Mouse (Mus musculus) testis, adult 2 months (tissue): ENCODE measurements around the gene Cpm. TPM values are rescaled to one million over a fixed set of nuclear protein-coding genes. Genes with fewer than 3 reads are reported as not detected.
"Not testable (repeated sequence)": the region's sequence is repeated elsewhere in the genome, so short reads cannot be mapped to it uniquely, and the experiment has no call there.

Source experiments
- H3K27ac ChIP-seq: fragments of 200-500 bp; 2 replicates; pipeline ENCODE4 v1.5.1; 2012; ENCODE audit warnings: low read depth, low read length; ENCODE audit not compliant: control insufficient read depth, insufficient read depth
- H3K27me3 ChIP-seq: fragments of 200-500 bp; 2 replicates; pipeline ENCODE4 v1.6.1; 2012; ENCODE audit warnings: mild to moderate bottlenecking, low read length, moderate library complexity; ENCODE audit not compliant: control insufficient read depth, insufficient read depth
- H3K36me3 ChIP-seq: fragments of 200-500 bp; 2 replicates; pipeline ENCODE4 v1.6.1; 2012; ENCODE audit warnings: mild to moderate bottlenecking, low read length; ENCODE audit not compliant: control insufficient read depth, insufficient read depth
- H3K4me1 ChIP-seq: fragments of 200-500 bp; 2 replicates; pipeline ENCODE4 v1.6.1; 2012; ENCODE audit warnings: low read length; ENCODE audit not compliant: control insufficient read depth, insufficient read depth
- H3K4me3 ChIP-seq: fragments of 200-500 bp; 2 replicates; pipeline ENCODE4 v1.5.1; 2012; ENCODE audit warnings: low read depth, mild to moderate bottlenecking, low read length, moderate library complexity, mixed read lengths; ENCODE audit not compliant: control insufficient read depth
- CTCF ChIP-seq: fragments of 200-500 bp; IDR thresholded peaks from 2 replicates; pipeline ENCODE4 v1.5.1; 2012; ENCODE audit warnings: low read depth, mild to moderate bottlenecking, inconsistent platforms, low read length, moderate library complexity; ENCODE audit not compliant: control insufficient read depth, insufficient read depth, insufficient replicate concordance
- POLR2A ChIP-seq: fragments of 200-500 bp; IDR thresholded peaks from 2 replicates; pipeline ENCODE4 v1.6.1; 2012; ENCODE audit warnings: low read depth, mild to moderate bottlenecking, inconsistent platforms, low read length, moderate library complexity; ENCODE audit not compliant: control insufficient read depth
- polyA plus RNA-seq: library from polyadenylated mRNA; depleted of rRNA; stranded (reverse); fragments of >200 nt; gene quantifications from 2 replicates; pipeline ENCODE4 v1.2.3, GENCODE M21; 2012

Gene Cpm
- polyA plus RNA-seq, 1 experiment = 0.77 TPM

GRCm38 (mm10) chr10:117614387-117614786, 14.9 kb upstream of the Cpm start:
- no peaks in the 10 kb centered on the region for H3K4me1 ChIP-seq
- no peak for TF ChIP-seq POLR2A
- no peak for TF ChIP-seq CTCF
- peak overlapping the region; percentile 30 for H3K4me3 ChIP-seq
- H3K27ac ChIP-seq = no peak overlapping the region
- H3K27me3 ChIP-seq = no peaks in the 10 kb centered on the region
- H3K36me3 ChIP-seq = no peaks in the 10 kb centered on the region

- TF ChIP-seq CTCF (no peak), POLR2A (no peak)
- Histone ChIP-seq H3K4me1 (no peaks in the 10 kb centered on the region), H3K27me3 (no peaks in the 10 kb centered on the region), H3K27ac (no peak overlapping the region), H3K36me3 (no peaks in the 10 kb centered on the region), H3K4me3 (peak overlapping the region; percentile 7; the same call in 1 of the 2 replicates)
Measured at GRCm38 (mm10) chr10:117615239-117615638, 14.1 kb upstream of the Cpm start.

- no peak overlapping the region for H3K27ac ChIP-seq
- no peaks in the 10 kb centered on the region for H3K36me3 ChIP-seq
- TF ChIP-seq POLR2A (no peak), CTCF (no peak)
- H3K4me1 ChIP-seq = no peaks in the 10 kb centered on the region
- no peaks in the 10 kb centered on the region for H3K27me3 ChIP-seq
- H3K4me3 ChIP-seq = no peak overlapping the region
Measured at GRCm38 (mm10) chr10:117615746-117616145, 13.6 kb upstream of the Cpm start.

- Histone ChIP-seq H3K36me3 (no peaks in the 10 kb centered on the region), H3K4me1 (no peaks in the 10 kb centered on the region), H3K4me3 (no peak overlapping the region), H3K27me3 (no peaks in the 10 kb centered on the region), H3K27ac (no peak overlapping the region)
- no peak for TF ChIP-seq POLR2A
- TF ChIP-seq CTCF = no peak
Measured at GRCm38 (mm10) chr10:117616191-117616680, 13.1 kb upstream of the Cpm start.

DNA sequence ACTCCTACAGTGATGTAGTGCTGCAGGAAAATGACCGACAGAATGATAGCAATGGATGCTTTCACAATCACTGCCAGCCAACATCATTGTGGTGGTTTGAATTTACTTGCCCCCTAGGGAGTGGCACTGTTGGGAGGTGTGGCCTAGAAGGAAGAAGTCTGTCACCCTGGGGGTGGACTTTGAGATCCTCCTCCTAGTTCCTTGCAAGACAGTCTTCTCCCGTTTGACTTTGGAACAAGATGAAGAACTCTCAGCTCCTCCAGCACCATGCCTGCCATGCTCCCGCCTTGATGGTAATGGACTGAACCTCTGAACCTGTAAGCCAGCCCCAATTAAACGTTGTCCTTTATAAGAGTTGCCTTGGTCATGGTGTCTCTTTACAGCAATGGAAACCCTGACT, 12.5 kb upstream of the Cpm start:
- H3K27ac ChIP-seq, H3K4me3 ChIP-seq, H3K4me1 ChIP-seq, H3K36me3 ChIP-seq, H3K27me3 ChIP-seq: not testable (repeated sequence)

- no peaks in the 10 kb centered on the region for H3K27me3 ChIP-seq
- H3K36me3 ChIP-seq = no peaks in the 10 kb centered on the region
Measured at GRCm38 (mm10) chr10:117617568-117618345, 11.5 kb upstream of the Cpm start.

DNA sequence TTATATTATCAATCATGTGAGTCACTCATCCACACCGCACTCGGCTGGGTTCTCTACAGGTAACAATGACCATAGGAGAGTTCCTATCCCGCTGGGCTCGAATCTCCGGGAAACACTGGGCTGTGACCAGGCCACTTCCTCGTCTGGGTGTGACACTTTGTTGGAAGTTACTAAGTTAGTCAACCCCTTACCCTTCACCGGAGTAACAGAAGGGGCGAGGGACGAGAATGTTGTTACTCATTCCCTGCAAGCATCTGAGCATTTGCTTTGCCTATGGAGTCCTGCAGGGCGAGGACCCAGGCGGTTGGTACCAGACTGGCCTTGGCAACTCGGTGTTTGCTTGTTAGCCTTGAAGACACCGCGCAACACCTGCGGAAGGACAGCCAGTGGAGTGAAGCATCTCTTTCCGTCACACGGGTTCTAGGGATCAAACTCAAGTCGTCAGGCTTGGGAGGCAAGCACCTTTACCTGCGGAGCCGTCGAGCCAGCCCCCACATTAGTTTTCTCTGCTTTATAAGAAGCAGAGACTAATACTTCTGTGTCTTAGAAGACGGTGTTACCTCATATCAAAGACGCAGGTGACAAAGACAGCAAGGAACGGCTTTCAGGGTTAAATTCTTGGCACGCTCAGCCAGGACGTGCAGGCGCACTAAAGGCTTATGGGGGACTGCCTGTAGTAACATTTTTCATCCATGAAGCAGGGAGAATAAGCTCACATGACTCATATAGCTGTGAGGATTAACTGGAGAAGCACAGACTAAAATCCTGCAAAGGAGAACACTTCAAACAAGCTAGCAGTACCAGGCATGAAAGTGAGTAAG, 10.0 kb upstream of the Cpm start:
- H3K4me3 ChIP-seq = no peak overlapping the region
- no peaks in the 10 kb centered on the region for H3K36me3 ChIP-seq
- H3K27me3 ChIP-seq = no peaks in the 10 kb centered on the region
- H3K4me1 ChIP-seq = no peaks in the 10 kb centered on the region
- H3K27ac ChIP-seq = no peak overlapping the region
- no peak for TF ChIP-seq CTCF
- no peak for TF ChIP-seq POLR2A

More at GRCm38 (mm10) chr10:117617568-117618345, 11.5 kb upstream of the Cpm start:
- no peaks in the 10 kb centered on the region for H3K4me1 ChIP-seq
- TF ChIP-seq POLR2A (no peak), CTCF (no peak)
- no peak overlapping the region for H3K27ac ChIP-seq
- no peak overlapping the region for H3K4me3 ChIP-seq
